Mouse (Mus musculus) liver, embryonic 14.5 days (tissue): ENCODE measurements around the gene Lingo3. TPM values are rescaled to one million over a fixed set of nuclear protein-coding genes. Genes with fewer than 3 reads are reported as not detected.
A peak's percentile ranks its signal among the peaks of the same experiment; 100 is the strongest.

Source experiments
- ATAC-seq: fragments of 200-750 bp; cut with Nextera tagmentation; 2 replicates; pipeline ENCODE4 v1.8.0; 2017; ENCODE audit warnings: moderate number of reproducible peaks, mild to moderate bottlenecking, moderate library complexity; ENCODE audit not compliant: insufficient read depth
- DNase-seq, 3 experiments: peaks; one replicate each; pipeline ENCODE4 v3.0.0-alpha.2; 2012 to 2013; ENCODE audit warnings: low read depth in 3 of 3, low spot score in 3 of 3
- H3K27ac ChIP-seq: fragments of 300-500 bp; sonication (generic); 2 replicates; pipeline ENCODE4 v1.5.1; 2014; ENCODE audit warnings: moderate library complexity, mild to moderate bottlenecking, control low read depth, inconsistent platforms
- H3K27me3 ChIP-seq: fragments of 300-500 bp; sonication (generic); 2 replicates; pipeline ENCODE4 v1.6.1; 2014; ENCODE audit warnings: mild to moderate bottlenecking, low read length, moderate library complexity; ENCODE audit not compliant: control insufficient read depth, insufficient read depth
- H3K36me3 ChIP-seq: fragments of 300-500 bp; sonication (generic); replicated peaks from 2 replicates; pipeline ENCODE4 v1.6.1; 2014; ENCODE audit warnings: low read depth; ENCODE audit not compliant: control insufficient read depth, insufficient read depth
- H3K4me1 ChIP-seq, 2 experiments: fragments of 200-500 bp in 1 of 2; fragments of 300-500 bp in 1 of 2; sonication (generic) in 1 of 2; replicated peaks; 2 replicates each; pipeline ENCODE4 v1.6.1; 2012 to 2014; ENCODE audit warnings: antibody characterized with exemption in 1 of 2, inconsistent platforms in 1 of 2, low read length in 1 of 2; ENCODE audit not compliant: control insufficient read depth in 2 of 2, insufficient read depth in 2 of 2
- H3K4me2 ChIP-seq: fragments of 300-500 bp; sonication (generic); 2 replicates; pipeline ENCODE4 v1.6.1; 2014; ENCODE audit warnings: low read depth, mild to moderate bottlenecking, control low read depth, moderate library complexity
- H3K4me3 ChIP-seq, 2 experiments: fragments of 200-500 bp in 1 of 2; fragments of 300-500 bp in 1 of 2; sonication (generic) in 1 of 2; 2 replicates each; pipeline ENCODE4 v1.5.1; 2012 to 2014; ENCODE audit warnings: low read depth in 2 of 2, low read length in 2 of 2, mild to moderate bottlenecking in 2 of 2, control low read depth in 1 of 2, inconsistent platforms in 1 of 2, moderate library complexity in 1 of 2; ENCODE audit not compliant: insufficient read depth in 1 of 2
- H3K9ac ChIP-seq: fragments of 300-500 bp; sonication (generic); replicated peaks from 2 replicates; pipeline ENCODE4 v1.6.1; 2014; ENCODE audit warnings: mild to moderate bottlenecking, control low read depth, moderate library complexity
- H3K9me3 ChIP-seq: fragments of 300-500 bp; sonication (generic); 2 replicates; pipeline ENCODE4 v1.6.1; 2016; ENCODE audit warnings: low read length, mixed read lengths; ENCODE audit not compliant: control insufficient read depth
- CTCF ChIP-seq: IDR thresholded peaks from 2 replicates; pipeline ENCODE4 v1.5.1; 2016; ENCODE audit warnings: antibody characterized with exemption, low read depth, control low read depth
- EP300 ChIP-seq: IDR thresholded peaks from 2 replicates; pipeline ENCODE4 v1.6.1; 2016; ENCODE audit warnings: antibody characterized with exemption, low read depth
- WGBS: fragments of 180-500 bp; shearing (Covaris S2); extraction: QIAGEN DNeasy Blood & Tissue Kit; methylation state at CpG from one replicate; pipeline ENCODE4 v1.1.7; 2014; ENCODE audit not compliant: insufficient replicate concordance; 5-methylcytosine and 5-hydroxymethylcytosine counted together
- microRNA counts: library from miRNA; unstranded; fragments of <30 nt; microRNA quantifications from one replicate; lab custom pipeline; 2016
- microRNA-seq: library from miRNA; unstranded; fragments of <30 nt; microRNA quantifications from one replicate; pipeline ENCODE4, GENCODE M21; 2016
- polyA plus RNA-seq, 2 experiments: library from polyadenylated mRNA; depleted of rRNA in 1 of 2; stranded (reverse) in 1 of 2; unstranded in 1 of 2; fragments of >200 nt; fragmentation: Nextera tagmentation in 1 of 2; extraction: Ambion mirVana in 1 of 2; gene quantifications; 2 replicates each; pipeline versions ENCODE4 v1.2.1 to v1.2.3; 2012 to 2014

Gene Lingo3
- polyA plus RNA-seq, 2 experiments, result 0.01 TPM; not detected in 1

GRCm38 (mm10) chr10:80787517-80787916, 56.3 kb downstream of the Lingo3 start:
- Histone ChIP-seq H3K36me3 (peaks cover 60% of the 10 kb centered on the region), H3K4me3 (no peak overlapping the region), H3K9me3 (no peaks in the 10 kb centered on the region), H3K4me1 (no peaks in the 10 kb centered on the region), H3K27ac (no peak overlapping the region), H3K9ac (no peak overlapping the region), H3K27me3 (no peaks in the 10 kb centered on the region), H3K4me2 (no peak overlapping the region)
- DNase-seq (no peak), ATAC-seq (no peak)
- 66% methylated on average over 2 of the region's 2 CpGs for WGBS
- TF ChIP-seq CTCF (no peak), EP300 (no peak)

GRCm38 (mm10) chr10:80785963-80786362, 57.9 kb downstream of the Lingo3 start:
- ATAC-seq (0 out of 2 replicates have a peak, but pooled peaks have one; percentile 9), DNase-seq (no peak)
- no peaks in the 10 kb centered on the region for H3K27me3 ChIP-seq
- H3K4me2 ChIP-seq, result no peak overlapping the region
- WGBS, result 90% methylated on average over 11 of the region's 11 CpGs
- H3K9ac ChIP-seq, result no peak overlapping the region
- H3K9me3 ChIP-seq, result no peaks in the 10 kb centered on the region
- no peak overlapping the region for H3K4me3 ChIP-seq
- no peaks in the 10 kb centered on the region for H3K4me1 ChIP-seq
- TF ChIP-seq EP300 (no peak), CTCF (no peak)
- H3K36me3 ChIP-seq, result peaks cover 69% of the 10 kb centered on the region
- no peak overlapping the region for H3K27ac ChIP-seq

GRCm38 (mm10) chr10:80784871-80785270, 59.0 kb downstream of the Lingo3 start:
- peaks cover 72% of the 10 kb centered on the region for H3K36me3 ChIP-seq
- TF ChIP-seq EP300 (no peak), CTCF (no peak)
- H3K27me3 ChIP-seq, result no peaks in the 10 kb centered on the region
- no peak for DNase-seq
- no peaks in the 10 kb centered on the region for H3K4me1 ChIP-seq
- no peak overlapping the region for H3K27ac ChIP-seq
- 88% methylated on average over 12 of the region's 12 CpGs for WGBS
- H3K4me3 ChIP-seq, result no peak overlapping the region
- no peaks in the 10 kb centered on the region for H3K9me3 ChIP-seq
- no peak overlapping the region for H3K4me2 ChIP-seq
- no peak for ATAC-seq
- no peak overlapping the region for H3K9ac ChIP-seq

GRCm38 (mm10) chr10:80784302-80784701, 59.5 kb downstream of the Lingo3 start:
- H3K9ac ChIP-seq, result no peak overlapping the region
- H3K36me3 ChIP-seq, result peaks cover 74% of the 10 kb centered on the region
- H3K4me2 ChIP-seq, result no peak overlapping the region
- H3K27me3 ChIP-seq, result no peaks in the 10 kb centered on the region
- no peaks in the 10 kb centered on the region for H3K9me3 ChIP-seq
- TF ChIP-seq EP300 (no peak), CTCF (no peak)
- H3K4me1 ChIP-seq, result no peaks in the 10 kb centered on the region
- DNase-seq (no peak), ATAC-seq (no peak)
- 95% methylated on average over 2 of the region's 2 CpGs for WGBS
- H3K27ac ChIP-seq, result no peak overlapping the region
- no peak overlapping the region for H3K4me3 ChIP-seq

MicroRNAs within 50 kb of the gene (microRNA counts, 519-probe panel; counts per million panel counts)
- microRNA mmu-miR-1982 (lab: Ali Mortazavi, UCI), result 69.9 counts per million

Small RNA genes within 50 kb of the gene (microRNA-seq; reads per million reads assigned to microRNA genes)
- 4.6 reads per million, percentile 4 among the genes with 10 or more reads in this experiment for gene Mir1982

Other genes starting within 250 kb of the Lingo3 start
- 22.0 and 27.6 TPM in 2 replicates for gene Scamp4, start 241.2 kb downstream of the Lingo3 start, polyA plus RNA-seq (2012; rRNA removed)
- 34.6 and 39.8 TPM in 2 replicates for gene Scamp4, start 241.2 kb downstream of the Lingo3 start, polyA plus RNA-seq (2014; fragmentation: Nextera tagmentation; extraction: Ambion mirVana)
- 6.3 and 6.4 TPM in 2 replicates for gene Adat3, start 241.2 kb downstream of the Lingo3 start, polyA plus RNA-seq (2012; rRNA removed)
- gene Adat3, start 241.2 kb downstream of the Lingo3 start, polyA plus RNA-seq (2014; fragmentation: Nextera tagmentation; extraction: Ambion mirVana), result 3.8 and 4.9 TPM in 2 replicates
- 1.2 and 1.3 TPM in 2 replicates for gene Gm49322, start 238.0 kb downstream of the Lingo3 start, polyA plus RNA-seq (2012; rRNA removed)
- 0.19 and 0.28 TPM in 2 replicates for gene Gm49322, start 238.0 kb downstream of the Lingo3 start, polyA plus RNA-seq (2014; fragmentation: Nextera tagmentation; extraction: Ambion mirVana)
- gene Csnk1g2, start 221.2 kb downstream of the Lingo3 start, polyA plus RNA-seq (2012; rRNA removed), result 46.9 and 51.3 TPM in 2 replicates
- gene Csnk1g2, start 221.2 kb downstream of the Lingo3 start, polyA plus RNA-seq (2014; fragmentation: Nextera tagmentation; extraction: Ambion mirVana), result 25.5 and 27.0 TPM in 2 replicates
- gene Btbd2, start 187.0 kb downstream of the Lingo3 start, polyA plus RNA-seq (2012; rRNA removed), result 8.2 and 11.3 TPM in 2 replicates
- 8.6 and 12.0 TPM in 2 replicates for gene Btbd2, start 187.0 kb downstream of the Lingo3 start, polyA plus RNA-seq (2014; fragmentation: Nextera tagmentation; extraction: Ambion mirVana)
- 59.7 and 69.1 TPM in 2 replicates for gene Mknk2, start 165.9 kb downstream of the Lingo3 start, polyA plus RNA-seq (2012; rRNA removed)
- 58.7 and 74.3 TPM in 2 replicates for gene Mknk2, start 165.9 kb downstream of the Lingo3 start, polyA plus RNA-seq (2014; fragmentation: Nextera tagmentation; extraction: Ambion mirVana)
- 13.0 and 15.8 TPM in 2 replicates for gene Mob3a, start 142.1 kb downstream of the Lingo3 start, polyA plus RNA-seq (2012; rRNA removed)
- gene Mob3a, start 142.1 kb downstream of the Lingo3 start, polyA plus RNA-seq (2014; fragmentation: Nextera tagmentation; extraction: Ambion mirVana), result 14.2 and 16.0 TPM in 2 replicates
- 9.9 and 11.3 TPM in 2 replicates for gene Izumo4, start 141.9 kb downstream of the Lingo3 start, polyA plus RNA-seq (2012; rRNA removed)
- 4.0 and 6.0 TPM in 2 replicates for gene Izumo4, start 141.9 kb downstream of the Lingo3 start, polyA plus RNA-seq (2014; fragmentation: Nextera tagmentation; extraction: Ambion mirVana)
- gene Ap3d1, start 101.8 kb downstream of the Lingo3 start, polyA plus RNA-seq (2012; rRNA removed), result 24.5 and 26.2 TPM in 2 replicates
- 20.1 and 22.4 TPM in 2 replicates for gene Ap3d1, start 101.8 kb downstream of the Lingo3 start, polyA plus RNA-seq (2014; fragmentation: Nextera tagmentation; extraction: Ambion mirVana)
- gene Dot1l, start 88.8 kb downstream of the Lingo3 start, polyA plus RNA-seq (2012; rRNA removed), result 11.5 and 11.6 TPM in 2 replicates
- gene Dot1l, start 88.8 kb downstream of the Lingo3 start, polyA plus RNA-seq (2014; fragmentation: Nextera tagmentation; extraction: Ambion mirVana), result 7.1 and 8.3 TPM in 2 replicates
- 26.1 and 35.6 TPM in 2 replicates for gene Sf3a2, start 45.8 kb downstream of the Lingo3 start, polyA plus RNA-seq (2012; rRNA removed)
- 36.1 and 40.7 TPM in 2 replicates for gene Sf3a2, start 45.8 kb downstream of the Lingo3 start, polyA plus RNA-seq (2014; fragmentation: Nextera tagmentation; extraction: Ambion mirVana)
- 46.7 and 50.8 TPM in 2 replicates for gene Plekhj1, start 45.4 kb downstream of the Lingo3 start, polyA plus RNA-seq (2012; rRNA removed)
- gene Plekhj1, start 45.4 kb downstream of the Lingo3 start, polyA plus RNA-seq (2014; fragmentation: Nextera tagmentation; extraction: Ambion mirVana), result 77.0 and 85.0 TPM in 2 replicates
- 0.31 and 0.36 TPM in 2 replicates for gene Amh, start 38.8 kb downstream of the Lingo3 start, polyA plus RNA-seq (2012; rRNA removed)
- 0.08 TPM in 1 of 2 replicates, not detected in the other for gene Amh, start 38.8 kb downstream of the Lingo3 start, polyA plus RNA-seq (2014; fragmentation: Nextera tagmentation; extraction: Ambion mirVana)
- gene Jsrp1, start 30.5 kb downstream of the Lingo3 start, polyA plus RNA-seq (2012; rRNA removed), result 0.15 TPM in 1 of 2 replicates, not detected in the other
- gene Jsrp1, start 30.5 kb downstream of the Lingo3 start, polyA plus RNA-seq (2014; fragmentation: Nextera tagmentation; extraction: Ambion mirVana), result not detected in 2 replicates
- gene Oaz1, start 17.4 kb downstream of the Lingo3 start, polyA plus RNA-seq (2012; rRNA removed), result 673 and 795 TPM in 2 replicates
- gene Oaz1, start 17.4 kb downstream of the Lingo3 start, polyA plus RNA-seq (2014; fragmentation: Nextera tagmentation; extraction: Ambion mirVana), result 1,285 and 1,384 TPM in 2 replicates
- gene Lsm7, start 11.2 kb upstream of the Lingo3 start, polyA plus RNA-seq (2012; rRNA removed), result 196 and 215 TPM in 2 replicates
- 178 and 181 TPM in 2 replicates for gene Lsm7, start 11.2 kb upstream of the Lingo3 start, polyA plus RNA-seq (2014; fragmentation: Nextera tagmentation; extraction: Ambion mirVana)
- gene Sppl2b, start 11.2 kb upstream of the Lingo3 start, polyA plus RNA-seq (2012; rRNA removed), result 76.1 and 82.4 TPM in 2 replicates
- 34.7 and 44.5 TPM in 2 replicates for gene Sppl2b, start 11.2 kb upstream of the Lingo3 start, polyA plus RNA-seq (2014; fragmentation: Nextera tagmentation; extraction: Ambion mirVana)
- gene Tmprss9, start 27.8 kb upstream of the Lingo3 start, polyA plus RNA-seq (2012; rRNA removed), result 0.05 and 0.06 TPM in 2 replicates
- gene Tmprss9, start 27.8 kb upstream of the Lingo3 start, polyA plus RNA-seq (2014; fragmentation: Nextera tagmentation; extraction: Ambion mirVana), result not detected in 2 replicates
- gene Timm13, start 56.9 kb upstream of the Lingo3 start, polyA plus RNA-seq (2012; rRNA removed), result 114 and 145 TPM in 2 replicates
- gene Timm13, start 56.9 kb upstream of the Lingo3 start, polyA plus RNA-seq (2014; fragmentation: Nextera tagmentation; extraction: Ambion mirVana), result 201 and 208 TPM in 2 replicates
- gene Lmnb2, start 74.2 kb upstream of the Lingo3 start, polyA plus RNA-seq (2012; rRNA removed), result 9.5 and 11.3 TPM in 2 replicates
- 2.8 and 3.2 TPM in 2 replicates for gene Lmnb2, start 74.2 kb upstream of the Lingo3 start, polyA plus RNA-seq (2014; fragmentation: Nextera tagmentation; extraction: Ambion mirVana)
- gene Gadd45b, start 86.0 kb upstream of the Lingo3 start, polyA plus RNA-seq (2012; rRNA removed), result 1.3 and 1.9 TPM in 2 replicates
- 2.0 and 2.7 TPM in 2 replicates for gene Gadd45b, start 86.0 kb upstream of the Lingo3 start, polyA plus RNA-seq (2014; fragmentation: Nextera tagmentation; extraction: Ambion mirVana)
- 0.19 and 0.25 TPM in 2 replicates for gene Gng7, start 170.9 kb upstream of the Lingo3 start, polyA plus RNA-seq (2012; rRNA removed)
- gene Gng7, start 170.9 kb upstream of the Lingo3 start, polyA plus RNA-seq (2014; fragmentation: Nextera tagmentation; extraction: Ambion mirVana), result 0.23 and 0.33 TPM in 2 replicates
- 0.05 TPM in 1 of 2 replicates, not detected in the other for gene Diras1, start 181.6 kb upstream of the Lingo3 start, polyA plus RNA-seq (2012; rRNA removed)
- not detected in 2 replicates for gene Diras1, start 181.6 kb upstream of the Lingo3 start, polyA plus RNA-seq (2014; fragmentation: Nextera tagmentation; extraction: Ambion mirVana)
- 4.2 and 4.4 TPM in 2 replicates for gene Slc39a3, start 193.4 kb upstream of the Lingo3 start, polyA plus RNA-seq (2012; rRNA removed)
- 2.7 and 3.2 TPM in 2 replicates for gene Slc39a3, start 193.4 kb upstream of the Lingo3 start, polyA plus RNA-seq (2014; fragmentation: Nextera tagmentation; extraction: Ambion mirVana)
- gene Sgta, start 216.1 kb upstream of the Lingo3 start, polyA plus RNA-seq (2012; rRNA removed), result 38.4 and 43.6 TPM in 2 replicates
- gene Sgta, start 216.1 kb upstream of the Lingo3 start, polyA plus RNA-seq (2014; fragmentation: Nextera tagmentation; extraction: Ambion mirVana), result 43.8 and 48.0 TPM in 2 replicates
- gene Thop1, start 226.0 kb upstream of the Lingo3 start, polyA plus RNA-seq (2012; rRNA removed), result 20.5 and 21.7 TPM in 2 replicates
- gene Thop1, start 226.0 kb upstream of the Lingo3 start, polyA plus RNA-seq (2014; fragmentation: Nextera tagmentation; extraction: Ambion mirVana), result 15.0 and 17.7 TPM in 2 replicates